Mouse (Mus musculus): Measurements from ENCODE around the gene Dlg1. TPM values are rescaled to one million over a fixed set of nuclear protein-coding genes. Genes with fewer than 3 reads are reported as not detected.

Gene Dlg1
- polyA plus RNA-seq, 1 experiment: 12.9 TPM

GRCm38 (mm10) chr16:31737081-31737480, 73.8 kb downstream of the Dlg1 start:
- H3K4me1 ChIP-seq (ENCODE audit: control insufficient read depth, insufficient read depth, low read length): no peaks in the 10 kb centered on the region; the same call in 1 of the 2 replicates
- H3K27ac ChIP-seq (ENCODE audit: control insufficient read depth, insufficient read depth, low read depth, low read length): no peak overlapping the region
- H3K27me3 ChIP-seq (ENCODE audit: control insufficient read depth, insufficient read depth, low read length): no peaks in the 10 kb centered on the region
- no peaks in the 10 kb centered on the region for H3K36me3 ChIP-seq (ENCODE audit: control insufficient read depth, insufficient read depth, low read length)
- no peak for TF ChIP-seq POLR2A (IDR thresholded peaks at IDR 0.05; ENCODE audit: control insufficient read depth, low read depth, low read length)
- no peak for TF ChIP-seq CTCF (IDR thresholded peaks at IDR 0.05; ENCODE audit: control insufficient read depth, insufficient read depth, insufficient replicate concordance, low read depth, low read length)
- H3K4me3 ChIP-seq (ENCODE audit: control insufficient read depth, low read depth, low read length): no peak overlapping the region

- Histone ChIP-seq H3K27me3 (ENCODE audit: control insufficient read depth, insufficient read depth, low read length) (no peaks in the 10 kb centered on the region), H3K4me1 (ENCODE audit: control insufficient read depth, insufficient read depth, low read length) (no peaks in the 10 kb centered on the region; the same call in 1 of the 2 replicates), H3K4me3 (ENCODE audit: control insufficient read depth, low read depth, low read length) (no peak overlapping the region), H3K27ac (ENCODE audit: control insufficient read depth, insufficient read depth, low read depth, low read length) (no peak overlapping the region), H3K36me3 (ENCODE audit: control insufficient read depth, insufficient read depth, low read length) (no peaks in the 10 kb centered on the region)
- TF ChIP-seq CTCF (IDR thresholded peaks at IDR 0.05; ENCODE audit: control insufficient read depth, insufficient read depth, insufficient replicate concordance, low read depth, low read length): no peak
- no peak for TF ChIP-seq POLR2A (IDR thresholded peaks at IDR 0.05; ENCODE audit: control insufficient read depth, low read depth, low read length)
Measured at GRCm38 (mm10) chr16:31737761-31738160, 74.5 kb downstream of the Dlg1 start.

- Histone ChIP-seq H3K4me3 (ENCODE audit: control insufficient read depth, low read depth, low read length) (peak overlapping the region; percentile 46), H3K36me3 (ENCODE audit: control insufficient read depth, insufficient read depth, low read length) (no peaks in the 10 kb centered on the region), H3K27me3 (ENCODE audit: control insufficient read depth, insufficient read depth, low read length) (no peaks in the 10 kb centered on the region), H3K27ac (ENCODE audit: control insufficient read depth, insufficient read depth, low read depth, low read length) (peak overlapping the region; percentile 58), H3K4me1 (ENCODE audit: control insufficient read depth, insufficient read depth, low read length) (no peaks in the 10 kb centered on the region; the same call in 1 of the 2 replicates)
- TF ChIP-seq CTCF (IDR thresholded peaks at IDR 0.05; ENCODE audit: control insufficient read depth, insufficient read depth, insufficient replicate concordance, low read depth, low read length) (no peak), POLR2A (IDR thresholded peaks at IDR 0.05; ENCODE audit: control insufficient read depth, low read depth, low read length) (no peak)
Measured at GRCm38 (mm10) chr16:31740271-31740670, 77.0 kb downstream of the Dlg1 start.

- no peaks in the 10 kb centered on the region; the same call in 1 of the 2 replicates for H3K4me1 ChIP-seq (ENCODE audit: control insufficient read depth, insufficient read depth, low read length)
- peak overlapping the region; percentile 71 for H3K4me3 ChIP-seq (ENCODE audit: control insufficient read depth, low read depth, low read length)
- peak overlapping the region; percentile 58 for H3K27ac ChIP-seq (ENCODE audit: control insufficient read depth, insufficient read depth, low read depth, low read length)
- H3K27me3 ChIP-seq (ENCODE audit: control insufficient read depth, insufficient read depth, low read length): no peaks in the 10 kb centered on the region
- TF ChIP-seq CTCF (IDR thresholded peaks at IDR 0.05; ENCODE audit: control insufficient read depth, insufficient read depth, insufficient replicate concordance, low read depth, low read length): no peak
- TF ChIP-seq POLR2A (IDR thresholded peaks at IDR 0.05; ENCODE audit: control insufficient read depth, low read depth, low read length): no peak
- no peaks in the 10 kb centered on the region for H3K36me3 ChIP-seq (ENCODE audit: control insufficient read depth, insufficient read depth, low read length)
Measured at GRCm38 (mm10) chr16:31740704-31741103, 77.5 kb downstream of the Dlg1 start.

GRCm38 (mm10) chr16:31750526-31750925, 87.3 kb downstream of the Dlg1 start:
- Histone ChIP-seq H3K4me1 (ENCODE audit: control insufficient read depth, insufficient read depth, low read length) (no peaks in the 10 kb centered on the region), H3K36me3 (ENCODE audit: control insufficient read depth, insufficient read depth, low read length) (no peaks in the 10 kb centered on the region), H3K27me3 (ENCODE audit: control insufficient read depth, insufficient read depth, low read length) (no peaks in the 10 kb centered on the region), H3K4me3 (ENCODE audit: control insufficient read depth, low read depth, low read length) (no peak overlapping the region), H3K27ac (ENCODE audit: control insufficient read depth, insufficient read depth, low read depth, low read length) (no peak overlapping the region)
- TF ChIP-seq POLR2A (IDR thresholded peaks at IDR 0.05; ENCODE audit: control insufficient read depth, low read depth, low read length) (no peak), CTCF (IDR thresholded peaks at IDR 0.05; ENCODE audit: control insufficient read depth, insufficient read depth, insufficient replicate concordance, low read depth, low read length) (no peak)

GRCm38 (mm10) chr16:31754172-31755025, 91.2 kb downstream of the Dlg1 start:
- Histone ChIP-seq H3K36me3 (ENCODE audit: control insufficient read depth, insufficient read depth, low read length) (no peaks in the 10 kb centered on the region), H3K27ac (ENCODE audit: control insufficient read depth, insufficient read depth, low read depth, low read length) (no peak overlapping the region), H3K27me3 (ENCODE audit: control insufficient read depth, insufficient read depth, low read length) (no peaks in the 10 kb centered on the region), H3K4me1 (ENCODE audit: control insufficient read depth, insufficient read depth, low read length) (no peaks in the 10 kb centered on the region), H3K4me3 (ENCODE audit: control insufficient read depth, low read depth, low read length) (no peak overlapping the region)
- TF ChIP-seq POLR2A (IDR thresholded peaks at IDR 0.05; ENCODE audit: control insufficient read depth, low read depth, low read length) (no peak), CTCF (IDR thresholded peaks at IDR 0.05; ENCODE audit: control insufficient read depth, insufficient read depth, insufficient replicate concordance, low read depth, low read length) (no peak)

GRCm38 (mm10) chr16:31755053-31755452, 91.8 kb downstream of the Dlg1 start:
- no peaks in the 10 kb centered on the region for H3K27me3 ChIP-seq (ENCODE audit: control insufficient read depth, insufficient read depth, low read length)
- H3K4me1 ChIP-seq (ENCODE audit: control insufficient read depth, insufficient read depth, low read length): no peaks in the 10 kb centered on the region
- no peak for TF ChIP-seq POLR2A (IDR thresholded peaks at IDR 0.05; ENCODE audit: control insufficient read depth, low read depth, low read length)
- TF ChIP-seq CTCF (IDR thresholded peaks at IDR 0.05; ENCODE audit: control insufficient read depth, insufficient read depth, insufficient replicate concordance, low read depth, low read length): no peak
- no peaks in the 10 kb centered on the region for H3K36me3 ChIP-seq (ENCODE audit: control insufficient read depth, insufficient read depth, low read length)
- no peak overlapping the region for H3K4me3 ChIP-seq (ENCODE audit: control insufficient read depth, low read depth, low read length)
- no peak overlapping the region for H3K27ac ChIP-seq (ENCODE audit: control insufficient read depth, insufficient read depth, low read depth, low read length)
